Mouse (Mus musculus): Measurements from ENCODE around the gene Tmem56.

The Tmem56 gene

GRCm38 (mm10) chr3:121240362-121241040 lies 42.4 kb downstream of the Tmem56 start:
- DNase-seq (ENCODE audit: low read depth, low spot score), result no peak

GRCm38 (mm10) chr3:121239096-121239495 lies 43.8 kb downstream of the Tmem56 start:
- no peak for DNase-seq (ENCODE audit: low read depth, low spot score)

GRCm38 (mm10) chr3:121224763-121225162 lies 58.1 kb downstream of the Tmem56 start:
- DNase-seq (ENCODE audit: low read depth, low spot score), result no peak

- DNase-seq (ENCODE audit: low read depth, low spot score), result no peak
These were observed 58.7 kb downstream of the Tmem56 start for GRCm38 (mm10) chr3:121224185-121224584.

GRCm38 (mm10) chr3:121221987-121222386 lies 60.9 kb downstream of the Tmem56 start:
- DNase-seq (ENCODE audit: low read depth, low spot score), result no peak

GRCm38 (mm10) chr3:121217011-121217410 lies 65.9 kb downstream of the Tmem56 start:
- DNase-seq (ENCODE audit: low read depth, low spot score), result no peak

GRCm38 (mm10) chr3:121213501-121213900 lies 69.4 kb downstream of the Tmem56 start:
- DNase-seq (ENCODE audit: low read depth, low spot score), result no peak

- DNase-seq (ENCODE audit: low read depth, low spot score), result no peak
These were observed 70.7 kb downstream of the Tmem56 start for GRCm38 (mm10) chr3:121212156-121212555.

- no peak for DNase-seq (ENCODE audit: low read depth, low spot score)
These were observed 73.9 kb downstream of the Tmem56 start for GRCm38 (mm10) chr3:121208994-121209393.

GRCm38 (mm10) chr3:121206202-121206882 lies 76.6 kb downstream of the Tmem56 start:
- no peak for DNase-seq (ENCODE audit: low read depth, low spot score)

GRCm38 (mm10) chr3:121202638-121203037 lies 80.3 kb downstream of the Tmem56 start:
- no peak for DNase-seq (ENCODE audit: low read depth, low spot score)

- no peak for DNase-seq (ENCODE audit: low read depth, low spot score)
These were observed 81.7 kb downstream of the Tmem56 start for GRCm38 (mm10) chr3:121201012-121201747.

GRCm38 (mm10) chr3:121189199-121189598 lies 93.7 kb downstream of the Tmem56 start:
- DNase-seq (ENCODE audit: low read depth, low spot score), result no peak

- no peak for DNase-seq (ENCODE audit: low read depth, low spot score)
These were observed 95.4 kb downstream of the Tmem56 start for GRCm38 (mm10) chr3:121187510-121187909.

- DNase-seq (ENCODE audit: low read depth, low spot score), result no peak
These were observed 96.0 kb downstream of the Tmem56 start for GRCm38 (mm10) chr3:121186925-121187324.

- DNase-seq (ENCODE audit: low read depth, low spot score), result no peak
These were observed 97.7 kb downstream of the Tmem56 start for GRCm38 (mm10) chr3:121185197-121185596.

- no peak for DNase-seq (ENCODE audit: low read depth, low spot score)
These were observed 106.9 kb downstream of the Tmem56 start for GRCm38 (mm10) chr3:121176011-121176410.

- DNase-seq (ENCODE audit: low read depth, low spot score), result no peak
These were observed 108.5 kb downstream of the Tmem56 start for GRCm38 (mm10) chr3:121174248-121174945.

- no peak for DNase-seq (ENCODE audit: low read depth, low spot score)
These were observed 110.2 kb downstream of the Tmem56 start for GRCm38 (mm10) chr3:121172718-121173117.

- DNase-seq (ENCODE audit: low read depth, low spot score), result no peak
These were observed 111.0 kb downstream of the Tmem56 start for GRCm38 (mm10) chr3:121171872-121172265.

GRCm38 (mm10) chr3:121171243-121171871 lies 111.5 kb downstream of the Tmem56 start, which contains the start of gene Rwdd3:
Rwdd3 (minus strand) TSS chr3:121171695.
- DNase-seq (ENCODE audit: low read depth, low spot score), result peak; percentile 68
